Mouse (Mus musculus) brain, embryonic 18.5 days (tissue): ENCODE measurements at regions not wholly inside any gene's neighbourhood (a gene's known extent, or its start where the extent isn't known, plus 50 kb on each side); places are given as distances from the start of the nearest gene placed in this dataset.

Source experiments
- DNase-seq: peaks from one replicate; pipeline ENCODE4 v3.0.0-alpha.2; 2012; ENCODE audit warnings: low read depth, low spot score

- no peak for DNase-seq
These were observed 969.3 kb upstream of the Lrrc6 start for GRCm38 (mm10) chr15:67470036-67470435.

GRCm38 (mm10) chr15:67467404-67468345 lies 967.0 kb upstream of the Lrrc6 start:
- no peak for DNase-seq

DNA sequence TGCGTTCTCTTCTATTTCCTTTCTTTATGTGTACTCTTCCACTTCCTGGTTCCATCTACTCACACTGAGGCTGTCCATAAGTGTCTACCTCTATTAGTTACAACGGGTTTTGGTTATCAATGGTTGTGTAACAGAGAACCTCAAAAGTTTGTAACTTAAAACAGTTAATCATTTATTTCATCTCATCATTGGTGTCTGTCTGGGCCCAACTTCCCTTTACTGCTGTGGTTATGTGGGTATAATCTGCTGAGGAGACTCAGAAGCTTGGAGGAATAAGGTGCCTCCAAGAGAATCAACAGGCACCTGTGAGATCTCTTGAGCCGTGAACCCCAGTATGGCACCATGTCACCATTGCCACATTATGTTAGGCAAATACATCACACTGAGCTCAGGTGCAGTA lies 962.2 kb upstream of the Lrrc6 start:
- no peak for DNase-seq

- DNase-seq = no peak
These were observed 959.7 kb upstream of the Lrrc6 start for GRCm38 (mm10) chr15:67460384-67460783.

DNA sequence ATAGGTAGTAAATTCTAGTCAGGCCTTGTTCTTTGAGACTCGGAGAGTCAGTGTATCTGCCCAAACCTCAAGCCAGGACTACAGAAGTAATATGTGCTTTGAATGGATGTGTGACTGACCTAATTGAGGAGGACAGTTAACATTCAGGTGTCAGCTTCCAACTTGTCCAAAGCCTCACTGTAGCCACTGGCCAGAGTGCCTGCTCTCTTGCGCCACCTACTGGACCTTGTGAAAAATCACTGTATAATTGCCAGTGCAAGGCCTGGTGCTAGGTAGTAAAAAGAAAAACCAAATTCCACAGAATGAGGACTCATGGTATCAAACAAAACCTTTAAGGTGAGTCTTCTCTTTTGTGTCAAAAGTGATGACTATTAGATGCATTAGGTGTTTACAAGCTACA lies 933.6 kb upstream of the Lrrc6 start:
- DNase-seq = no peak

DNA sequence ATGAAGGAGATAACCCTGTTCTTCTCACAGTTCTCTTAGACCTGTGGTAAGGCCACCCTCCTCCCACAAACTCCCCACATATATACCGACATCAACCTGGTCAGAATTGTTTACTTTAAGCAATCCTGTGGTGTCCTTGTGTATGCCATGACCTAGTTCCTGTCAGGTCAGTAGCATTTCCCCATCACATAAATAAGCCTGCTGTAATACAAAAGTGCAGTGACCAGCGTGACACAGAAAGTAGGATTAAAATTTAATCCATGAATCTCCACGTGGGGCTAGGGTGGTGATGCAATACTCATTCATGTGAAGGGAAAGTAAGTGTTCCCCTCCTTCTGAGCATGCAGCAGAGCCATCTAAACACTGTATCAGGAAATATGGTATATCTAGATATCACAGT lies 923.2 kb upstream of the Lrrc6 start:
- DNase-seq = no peak

GRCm38 (mm10) chr15:67422277-67422953 lies 921.7 kb upstream of the Lrrc6 start:
- DNase-seq = no peak

DNA sequence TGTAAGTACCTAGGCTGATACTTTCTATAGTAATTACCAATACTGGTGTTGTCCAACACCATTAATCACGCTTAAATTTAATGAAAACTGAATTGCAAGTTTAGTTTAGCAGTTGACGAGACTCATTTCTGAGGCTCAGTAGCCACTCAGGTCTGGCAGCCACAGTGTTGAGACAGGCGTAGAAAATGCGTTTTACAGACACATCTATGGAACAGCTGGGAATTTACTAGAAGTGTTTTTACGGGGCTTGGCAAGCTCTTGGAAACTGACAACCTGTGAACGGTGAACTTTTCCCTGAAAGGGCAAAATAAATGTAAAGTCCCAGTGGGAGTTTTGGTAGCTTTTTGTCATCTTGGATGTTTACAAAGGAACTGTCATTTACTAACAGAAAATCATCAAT lies 920.1 kb upstream of the Lrrc6 start:
- no peak for DNase-seq

DNA sequence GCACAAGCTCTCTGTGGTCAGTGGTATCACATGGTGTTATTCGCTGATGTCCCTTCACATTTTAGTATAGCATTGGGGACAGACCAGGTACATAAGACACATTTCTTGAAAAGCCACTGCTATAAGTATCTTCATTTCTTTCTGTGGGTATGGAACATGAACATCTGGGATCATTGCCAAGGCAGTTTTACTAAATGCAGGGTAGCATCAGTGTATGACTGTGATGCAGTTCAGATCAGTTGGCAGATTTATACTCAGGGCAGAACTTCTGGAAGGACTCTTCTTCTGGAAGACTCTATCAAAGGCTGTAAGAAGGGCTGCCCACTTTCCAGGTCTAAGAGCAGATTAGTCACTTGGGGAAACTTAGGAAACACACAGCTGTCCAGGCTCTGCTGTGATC lies 919.0 kb upstream of the Lrrc6 start:
- DNase-seq = no peak

DNA sequence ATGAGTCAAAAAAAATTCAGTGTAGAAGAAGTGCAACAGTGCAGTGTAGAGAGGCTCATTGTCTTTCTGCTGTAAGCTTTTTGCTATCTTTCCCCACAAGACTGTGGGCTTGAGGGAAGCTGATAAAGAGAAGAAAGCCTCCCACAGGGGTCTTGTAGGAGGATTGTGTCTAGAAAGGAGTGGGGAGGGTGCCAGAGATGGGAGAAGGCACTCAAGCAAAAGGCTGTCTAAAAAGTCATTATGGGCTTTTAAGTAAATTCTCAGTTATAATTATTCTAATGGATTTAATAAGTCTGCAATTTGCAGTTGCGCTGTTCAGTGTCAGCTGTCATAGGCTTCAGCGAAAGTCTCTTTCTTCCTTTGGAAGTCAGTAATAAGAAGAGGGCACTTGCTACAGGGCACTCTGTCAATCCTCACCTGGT lies 917.0 kb upstream of the Lrrc6 start:
- DNase-seq = peak; percentile 26

- DNase-seq = no peak
These were observed 915.1 kb upstream of the Lrrc6 start for GRCm38 (mm10) chr15:67415840-67416239.

GRCm38 (mm10) chr15:67414371-67414930 lies 913.7 kb upstream of the Lrrc6 start:
- DNase-seq = no peak

- DNase-seq = no peak
These were observed 912.9 kb upstream of the Lrrc6 start for GRCm38 (mm10) chr15:67413581-67413980.

DNA sequence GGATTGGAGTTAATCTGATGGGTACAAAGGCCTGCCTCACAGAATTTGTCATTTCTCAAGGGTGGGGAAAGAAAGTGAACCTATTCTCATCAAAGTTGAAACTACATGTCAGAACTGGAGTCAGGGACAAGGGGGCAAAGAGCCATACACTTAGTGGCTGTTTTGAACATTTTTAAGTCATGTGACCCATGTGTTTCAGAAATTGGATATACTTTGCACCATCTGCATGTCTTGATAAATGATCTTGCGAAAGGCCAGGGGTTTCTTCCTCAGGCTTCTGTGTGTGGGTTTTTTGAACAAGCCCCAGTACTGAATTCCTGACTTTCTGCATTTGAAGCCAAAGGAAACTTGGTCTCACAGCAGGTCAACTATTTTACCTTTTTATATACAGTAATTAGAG lies 911.7 kb upstream of the Lrrc6 start:
- no peak for DNase-seq

- DNase-seq = no peak
These were observed 910.9 kb upstream of the Lrrc6 start for GRCm38 (mm10) chr15:67411657-67412056.

DNA sequence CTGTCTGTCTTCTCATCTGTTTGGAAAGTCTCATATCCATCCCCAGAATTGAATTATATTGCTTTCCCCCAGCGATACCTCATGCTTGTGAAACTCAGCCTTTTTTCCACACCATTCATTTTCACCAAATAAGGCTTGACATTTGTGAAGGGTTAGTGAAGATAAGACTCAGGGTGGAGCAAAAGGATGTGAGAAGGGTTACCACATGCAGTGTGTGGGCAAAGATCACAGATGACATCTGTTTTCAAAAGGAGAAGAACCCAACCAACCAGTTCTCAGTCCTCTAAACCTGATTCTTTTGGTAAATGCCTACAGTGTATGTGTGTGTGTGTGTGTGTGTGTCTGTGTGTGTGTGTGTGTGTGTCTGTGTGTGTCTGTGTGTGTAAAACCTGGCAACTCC lies 909.3 kb upstream of the Lrrc6 start:
- no peak for DNase-seq

DNA sequence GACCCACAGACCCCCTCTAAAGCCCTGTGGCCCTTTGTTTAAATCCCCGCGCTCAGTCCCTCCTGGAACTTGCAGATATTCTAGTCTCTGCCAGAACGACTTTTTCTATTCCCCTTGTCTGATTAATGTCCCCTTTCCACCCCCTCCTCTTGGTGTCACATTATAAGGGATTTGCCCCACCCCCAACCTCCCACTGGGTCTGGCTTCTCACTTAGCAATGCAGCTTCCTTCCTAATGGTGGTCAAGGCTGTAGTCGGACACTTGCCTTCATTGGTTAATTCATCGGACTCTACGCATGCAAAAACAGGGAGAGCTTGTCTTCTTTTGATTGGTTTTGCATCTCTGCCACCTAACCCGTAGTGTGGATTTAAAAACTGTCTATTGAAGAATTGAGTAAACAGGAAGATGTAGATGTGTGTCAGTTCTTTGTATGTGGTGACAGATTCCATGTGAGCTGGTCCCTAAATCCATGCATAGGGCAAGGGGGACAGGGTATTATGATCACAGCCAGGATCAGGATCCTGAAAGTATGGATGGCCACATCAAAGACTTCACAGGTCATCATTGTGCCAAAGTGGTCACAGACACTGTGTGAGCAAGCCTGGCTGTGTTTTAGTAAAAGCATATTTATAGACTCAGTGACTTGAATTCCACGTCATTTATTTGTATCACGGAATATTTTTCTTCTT lies 908.3 kb upstream of the Lrrc6 start:
- DNase-seq = no peak

- DNase-seq = no peak
These were observed 906.5 kb upstream of the Lrrc6 start for GRCm38 (mm10) chr15:67407244-67407643.

GRCm38 (mm10) chr15:67405523-67405922 lies 904.8 kb upstream of the Lrrc6 start:
- DNase-seq = no peak

- DNase-seq = no peak
These were observed 904.3 kb upstream of the Lrrc6 start for GRCm38 (mm10) chr15:67405011-67405410.

GRCm38 (mm10) chr15:67402310-67402709 lies 901.6 kb upstream of the Lrrc6 start:
- DNase-seq = no peak

- DNase-seq = no peak
These were observed 896.6 kb upstream of the Lrrc6 start for GRCm38 (mm10) chr15:67397269-67397668.
